Mouse (Mus musculus): Measurements from ENCODE around the gene Exosc2.

Gene Exosc2

GRCm38 (mm10) chr2:31670551-31671035 lies at the start of gene Exosc2:
TSS of gene Exosc2 (plus strand) at chr2:31670715.
- peak; percentile 97 for DNase-seq

GRCm38 (mm10) chr2:31633531-31633930 lies 37.0 kb upstream of the Exosc2 start:
- DNase-seq = no peak

GRCm38 (mm10) chr2:31635281-31636137 lies 35.0 kb upstream of the Exosc2 start:
- peak; percentile 54 for DNase-seq

GRCm38 (mm10) chr2:31636138-31636741 lies 34.3 kb upstream of the Exosc2 start:
- peak; percentile 67 for DNase-seq

GRCm38 (mm10) chr2:31636742-31637141 lies 33.8 kb upstream of the Exosc2 start:
- DNase-seq = peak; percentile 84

GRCm38 (mm10) chr2:31637311-31637710 lies 33.2 kb upstream of the Exosc2 start:
- no peak for DNase-seq

GRCm38 (mm10) chr2:31637807-31638206 lies 32.7 kb upstream of the Exosc2 start:
- peak; percentile 78 for DNase-seq

- DNase-seq = peak; percentile 38
Measured at GRCm38 (mm10) chr2:31638581-31639465, 31.7 kb upstream of the Exosc2 start.

GRCm38 (mm10) chr2:31639466-31639760 lies 31.1 kb upstream of the Exosc2 start:
- DNase-seq = peak; percentile 49

- DNase-seq = peak; percentile 53
Measured at GRCm38 (mm10) chr2:31639901-31640608, 30.5 kb upstream of the Exosc2 start, which contains the start of gene Prdm12. TSS of gene Prdm12 (plus strand) at chr2:31640037.

- DNase-seq = peak; percentile 72
Measured at GRCm38 (mm10) chr2:31640609-31641507, 29.7 kb upstream of the Exosc2 start.

GRCm38 (mm10) chr2:31641508-31641830 lies 29.0 kb upstream of the Exosc2 start:
- DNase-seq = no peak

- no peak for DNase-seq
Measured at GRCm38 (mm10) chr2:31641929-31642328, 28.6 kb upstream of the Exosc2 start.

GRCm38 (mm10) chr2:31653971-31654853 lies 16.3 kb upstream of the Exosc2 start:
- DNase-seq = peak; percentile 64

GRCm38 (mm10) chr2:31654854-31655559 lies 15.5 kb upstream of the Exosc2 start:
- peak; percentile 60 for DNase-seq

GRCm38 (mm10) chr2:31656374-31656773 lies 14.1 kb upstream of the Exosc2 start:
- no peak for DNase-seq

GRCm38 (mm10) chr2:31662939-31663803 lies 7.3 kb upstream of the Exosc2 start:
- no peak for DNase-seq

GRCm38 (mm10) chr2:31663804-31664180 lies 6.7 kb upstream of the Exosc2 start:
- DNase-seq = no peak

- DNase-seq = peak; percentile 72
Measured at GRCm38 (mm10) chr2:31667332-31667731, 3.2 kb upstream of the Exosc2 start.
